Mouse (Mus musculus): ENCODE measurements around the gene Cog7.

Cog7 gene

GRCm38 (mm10) chr7:121954891-121955669, 26.4 kb downstream of the Cog7 start:
- DNase-seq (ENCODE audit: low spot score): no peak

- DNase-seq (ENCODE audit: low spot score): no peak
These were observed 34.0 kb downstream of the Cog7 start for GRCm38 (mm10) chr7:121947513-121947912.

DNA sequence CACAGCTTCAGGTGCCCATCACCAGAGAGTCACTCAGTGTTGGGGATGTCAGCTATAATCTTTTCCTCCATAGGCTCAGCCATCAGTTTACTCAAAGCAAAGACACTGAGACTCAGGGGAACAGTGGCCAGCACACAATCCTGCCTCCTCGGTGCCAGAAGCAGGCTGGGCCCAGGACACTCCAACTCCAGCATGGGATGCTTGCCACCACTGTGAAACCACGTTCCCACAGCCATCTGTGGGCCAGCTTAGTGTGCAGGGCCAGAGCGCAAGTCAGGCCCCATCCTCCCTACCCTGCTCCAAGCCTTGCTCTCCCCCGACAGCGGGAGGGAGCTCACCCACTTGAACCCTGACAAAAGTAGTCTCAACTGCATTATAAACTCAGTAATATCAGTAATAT, 35.3 kb downstream of the Cog7 start:
- no peak for DNase-seq (ENCODE audit: low spot score)

- DNase-seq (ENCODE audit: low spot score): no peak
These were observed 39.1 kb downstream of the Cog7 start for GRCm38 (mm10) chr7:121942371-121942770.

DNA sequence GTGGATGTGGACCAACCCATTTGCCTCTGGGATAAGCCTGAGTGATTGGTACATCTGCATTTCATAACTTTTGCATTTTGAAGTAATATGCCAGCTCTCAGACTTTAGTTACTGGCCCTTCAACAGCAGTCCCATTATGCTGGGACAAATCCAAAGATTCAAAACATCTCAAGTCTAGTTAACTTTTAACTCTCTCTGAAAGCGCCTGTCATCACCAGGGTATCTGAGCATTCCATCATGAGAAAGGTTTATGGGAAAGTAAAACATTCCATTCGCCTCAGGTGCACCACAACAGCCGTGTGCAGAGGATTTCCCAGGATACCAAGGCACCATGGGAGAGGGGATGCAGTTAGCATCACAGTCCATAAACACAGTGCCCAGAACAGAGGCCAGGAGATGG, 39.9 kb downstream of the Cog7 start:
- DNase-seq (ENCODE audit: low spot score): no peak

- DNase-seq (ENCODE audit: low spot score): no peak
These were observed 40.5 kb downstream of the Cog7 start for GRCm38 (mm10) chr7:121941016-121941415.

DNA sequence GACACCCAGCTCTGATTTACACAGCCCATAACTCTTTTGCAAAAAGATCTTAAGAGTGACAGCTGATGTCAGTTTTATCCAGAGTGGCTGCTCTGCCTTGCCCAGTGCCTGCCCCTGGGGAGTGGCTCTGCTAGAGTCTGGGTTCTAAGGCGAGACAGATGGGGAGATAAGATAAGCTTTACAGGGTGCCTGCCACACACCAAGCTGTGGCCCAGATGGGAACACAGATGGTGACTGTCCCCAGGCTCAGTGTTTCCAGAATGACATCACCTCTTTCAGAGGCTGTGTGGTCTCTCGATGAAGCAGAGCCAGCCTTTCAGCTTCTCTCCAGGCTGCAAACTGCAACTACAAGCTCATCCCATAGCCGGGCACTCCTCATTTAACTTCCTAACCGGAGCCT, 41.8 kb downstream of the Cog7 start:
- DNase-seq (ENCODE audit: low spot score): no peak

DNA sequence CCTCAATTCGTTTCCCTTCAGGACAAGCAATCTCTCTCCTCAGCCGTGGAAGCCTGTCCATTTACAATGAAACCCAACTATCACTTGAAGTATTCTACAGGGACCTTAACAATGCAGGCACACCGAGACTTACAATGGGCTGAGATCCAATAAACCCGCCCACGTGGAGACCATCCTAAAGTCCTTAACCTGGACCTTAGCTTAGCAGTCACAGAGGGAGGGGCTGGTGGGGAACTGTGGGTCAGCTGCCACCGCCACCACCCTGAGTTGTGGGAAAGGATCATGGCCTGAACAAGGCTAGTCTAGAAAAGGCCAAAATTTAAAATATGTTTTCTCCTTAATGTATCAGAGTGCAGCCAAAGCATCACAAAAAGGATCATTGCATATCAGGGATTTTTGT, 42.3 kb downstream of the Cog7 start:
- no peak for DNase-seq (ENCODE audit: low spot score)

DNA sequence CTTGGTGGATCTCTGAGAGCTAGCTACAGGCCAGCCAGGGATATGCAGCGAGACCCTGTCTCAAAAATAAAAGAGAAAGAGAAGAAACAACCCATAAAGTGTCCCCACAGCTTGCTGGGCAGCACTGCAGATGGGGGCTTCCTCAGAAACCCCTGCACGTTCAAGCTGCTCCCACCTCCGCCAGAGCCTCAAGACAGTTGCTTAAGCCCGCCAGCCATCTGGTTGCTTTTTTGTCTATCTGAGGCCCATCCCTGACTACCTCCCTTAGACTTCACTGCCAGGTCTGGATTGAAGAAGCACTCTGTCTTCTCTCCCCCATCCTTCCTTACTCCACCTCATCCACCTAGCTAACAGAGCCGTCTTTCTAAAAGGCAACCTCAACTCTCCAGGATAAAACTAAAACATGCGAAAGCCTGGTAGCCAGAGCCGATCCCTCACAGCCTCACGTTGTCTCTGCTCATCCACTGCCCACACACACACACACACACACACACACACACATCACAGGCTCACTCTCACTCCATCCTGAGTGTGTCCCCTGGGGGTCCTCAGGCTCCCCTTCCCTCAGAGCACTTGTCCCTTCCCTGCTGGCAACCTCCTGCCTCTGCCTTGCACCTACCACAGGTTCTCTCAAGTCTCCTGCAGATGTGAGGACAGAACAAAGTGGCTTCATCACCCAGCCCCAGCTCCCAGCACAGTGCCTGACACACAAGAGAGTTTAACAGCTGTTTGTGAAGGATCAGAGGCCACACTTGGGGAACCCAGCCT, 43.2 kb downstream of the Cog7 start:
- no peak for DNase-seq (ENCODE audit: low spot score)

DNA sequence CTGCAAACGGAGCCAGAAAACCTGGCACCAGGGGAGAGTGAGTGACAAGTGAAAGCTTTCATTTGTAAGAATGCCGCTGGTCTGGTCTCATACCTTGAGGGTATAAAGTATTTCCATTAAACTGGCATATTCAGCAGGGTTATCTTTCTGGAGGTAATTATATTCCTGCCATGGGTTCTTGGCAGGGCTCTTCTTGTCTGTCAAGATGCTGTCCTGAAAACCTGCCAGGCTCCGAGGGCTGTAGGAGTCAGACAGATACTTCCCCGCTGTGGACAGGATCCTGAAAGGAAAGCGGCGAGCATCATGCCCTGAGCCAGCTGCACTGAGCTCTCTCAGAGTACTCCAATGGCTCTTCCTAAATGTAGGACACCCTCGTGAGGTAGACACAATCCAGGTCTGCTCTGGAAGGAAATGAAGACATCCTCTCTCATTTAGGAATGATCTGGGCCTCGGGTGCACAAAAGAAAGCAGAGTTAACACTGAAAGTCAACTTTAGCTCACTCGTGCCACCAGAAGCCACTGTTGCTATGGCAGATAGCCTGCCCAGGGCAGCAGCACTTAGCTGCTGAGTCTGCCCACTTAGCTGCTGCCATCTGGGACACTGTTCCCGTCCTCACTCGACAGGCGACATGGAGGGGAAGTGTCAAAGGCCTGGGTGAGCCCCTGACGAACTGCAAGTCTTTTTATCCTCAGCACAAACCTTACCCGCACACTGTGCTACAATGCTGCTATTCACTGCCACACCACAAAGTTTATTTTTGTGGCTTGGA, 44.5 kb downstream of the Cog7 start:
- DNase-seq (ENCODE audit: low spot score): no peak

GRCm38 (mm10) chr7:121935906-121936794, 45.4 kb downstream of the Cog7 start:
- no peak for DNase-seq (ENCODE audit: low spot score)

DNA sequence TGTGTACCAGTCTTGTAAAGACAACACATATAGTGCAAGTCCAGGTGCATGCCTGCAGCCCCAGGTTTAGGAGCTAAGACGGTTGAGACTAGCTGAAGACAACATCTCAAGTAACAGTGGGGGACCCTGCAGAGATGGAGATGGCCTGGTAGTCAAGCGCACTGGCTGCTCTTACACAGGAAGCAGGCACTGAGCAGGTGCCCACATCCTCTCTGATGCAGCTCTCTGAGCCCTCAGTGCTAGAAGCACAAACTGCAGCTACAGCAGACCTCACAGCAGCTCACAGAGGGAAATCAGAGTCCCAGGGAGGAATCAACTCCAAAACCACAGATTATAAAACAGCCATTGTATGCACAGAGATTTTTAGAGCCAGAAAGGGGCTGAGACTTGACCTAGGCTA, 47.2 kb downstream of the Cog7 start:
- DNase-seq (ENCODE audit: low spot score): peak; percentile 7

GRCm38 (mm10) chr7:121933675-121934074, 47.8 kb downstream of the Cog7 start:
- DNase-seq (ENCODE audit: low spot score): no peak

DNA sequence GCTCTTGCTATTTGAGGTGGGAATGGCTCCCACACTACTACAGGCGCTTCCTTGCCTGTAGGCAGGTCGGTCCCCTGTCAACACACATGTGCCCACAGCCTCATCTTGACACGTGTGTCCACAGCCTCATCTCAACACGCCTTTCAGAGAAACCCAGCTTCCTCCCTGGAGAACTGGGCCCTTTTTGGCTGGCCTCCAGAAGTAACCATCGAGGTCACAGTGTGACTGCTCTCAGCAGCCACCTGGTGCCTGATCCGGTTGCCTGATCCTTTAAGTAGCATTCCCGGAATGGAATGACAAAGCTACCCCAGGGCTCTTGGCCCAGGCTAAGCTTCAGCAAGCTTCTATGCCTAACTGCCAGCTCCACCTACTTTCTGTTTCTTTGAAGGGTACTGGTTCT, 50.3 kb downstream of the Cog7 start:
- no peak for DNase-seq (ENCODE audit: low spot score)

DNA sequence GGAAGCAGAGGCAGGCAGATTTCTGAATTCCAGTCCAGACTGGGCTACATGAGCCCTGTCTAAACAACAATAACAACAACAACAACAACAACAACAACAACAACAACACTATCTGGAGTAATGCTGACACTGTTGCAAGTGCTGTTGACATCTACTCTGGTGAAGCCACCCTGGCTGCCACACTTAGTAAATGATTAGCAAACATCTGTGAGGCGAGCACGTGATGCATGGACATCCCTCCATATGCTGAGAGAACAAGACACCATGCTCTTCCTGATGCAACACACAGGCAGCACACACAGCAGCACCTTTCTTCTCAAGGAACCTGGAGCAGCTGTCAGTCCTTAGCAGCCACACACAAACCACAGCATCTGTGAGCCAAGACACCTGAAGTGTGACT, 53.6 kb downstream of the Cog7 start:
- DNase-seq (ENCODE audit: low spot score): no peak

DNA sequence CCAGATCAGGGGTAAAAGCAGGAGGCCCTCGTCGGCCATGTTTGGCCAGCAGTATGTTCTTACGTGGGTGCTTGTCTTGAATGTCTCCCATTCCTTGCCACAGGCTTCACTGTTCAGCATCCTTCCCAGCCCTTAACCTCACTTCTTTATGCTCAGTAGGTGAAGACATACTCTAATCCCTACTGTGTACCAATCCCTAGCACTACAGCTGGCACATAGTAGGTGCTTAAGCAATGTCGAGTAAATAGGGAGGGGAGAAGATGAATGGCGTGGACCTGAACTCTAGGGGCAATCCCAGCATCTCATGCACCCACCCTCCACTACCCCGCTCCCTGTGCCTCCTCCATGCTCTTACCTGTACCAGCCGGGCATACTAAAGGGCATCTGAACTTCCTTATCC, 57.1 kb downstream of the Cog7 start:
- no peak for DNase-seq (ENCODE audit: low spot score)

DNA sequence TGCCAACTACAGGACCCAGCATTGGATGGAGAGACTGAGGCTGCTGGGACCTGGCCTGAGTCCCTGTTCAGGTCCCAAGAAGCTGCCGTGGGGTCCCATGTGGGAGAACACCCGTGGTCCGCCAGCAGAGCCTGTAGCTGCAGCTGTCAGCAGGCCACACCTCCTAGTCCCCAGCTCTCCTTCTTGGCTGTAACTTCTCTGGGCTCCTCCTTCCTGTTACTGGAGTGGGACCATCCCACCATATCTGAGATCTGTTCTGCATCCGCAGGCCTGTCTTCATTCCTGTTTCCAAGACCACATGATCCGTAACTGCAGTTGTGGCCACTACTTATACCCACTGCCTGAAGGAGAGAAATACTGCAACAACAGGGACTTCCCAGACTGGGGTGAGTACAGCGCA, 67.6 kb downstream of the Cog7 start:
- DNase-seq (ENCODE audit: low spot score): no peak

GRCm38 (mm10) chr7:121912250-121912649, 69.3 kb downstream of the Cog7 start:
- DNase-seq (ENCODE audit: low spot score): no peak

- no peak for DNase-seq (ENCODE audit: low spot score)
These were observed 74.6 kb downstream of the Cog7 start for GRCm38 (mm10) chr7:121906879-121907278.

GRCm38 (mm10) chr7:121902757-121903411, 78.6 kb downstream of the Cog7 start:
- DNase-seq (ENCODE audit: low spot score): no peak

DNA sequence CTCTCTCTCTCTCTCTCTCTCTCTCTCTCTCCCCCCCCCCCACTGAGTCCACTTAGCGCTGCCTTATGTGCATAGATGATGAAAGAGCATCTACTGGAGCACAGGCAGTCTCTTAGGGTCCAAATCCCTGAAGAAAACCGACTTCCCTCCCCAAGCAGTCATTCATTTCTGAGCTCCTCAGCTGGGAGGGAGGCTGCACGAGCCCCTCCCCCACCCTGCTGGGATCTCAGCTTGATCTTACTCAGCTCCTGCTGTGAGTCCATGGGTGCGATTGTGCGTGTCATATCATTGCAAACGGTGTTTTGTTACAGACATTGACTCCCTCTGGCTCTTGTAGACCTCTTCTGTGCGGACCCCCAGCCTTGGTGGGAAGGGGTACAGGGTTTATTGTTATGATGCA, 81.6 kb downstream of the Cog7 start:
- no peak for DNase-seq (ENCODE audit: low spot score)

All from T-cell, adult 2 months (primary cell).